Mouse (Mus musculus): ENCODE measurements around the gene Haao.

DNA sequence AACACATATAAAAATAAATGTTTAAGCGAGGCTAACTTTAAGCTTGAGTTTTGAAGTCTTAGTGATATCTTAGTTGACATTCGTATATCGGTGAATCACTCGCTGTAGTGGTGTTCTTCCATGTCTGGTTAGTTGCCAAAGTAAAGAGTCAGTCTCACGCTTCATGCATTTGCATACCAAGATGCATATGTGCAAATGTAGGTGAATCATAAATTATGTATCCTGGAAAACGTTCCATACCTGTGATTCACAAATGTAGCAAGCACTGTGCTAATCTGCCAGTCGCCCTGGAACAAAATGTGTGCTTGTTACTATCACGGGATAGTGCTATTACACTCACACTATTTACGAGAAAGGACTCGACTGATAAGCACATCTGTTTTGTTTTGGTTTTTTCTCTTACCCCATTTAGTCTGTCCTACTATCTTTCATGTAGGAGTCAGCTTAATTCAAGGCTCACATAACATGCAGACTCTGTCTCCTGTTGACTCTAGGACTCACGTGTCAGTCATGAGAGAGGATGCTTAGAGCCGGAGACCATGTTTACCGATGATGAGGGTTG lies 37.3 kb upstream of the Haao start:
- no peak for TF ChIP-seq EP300 (IDR thresholded peaks at IDR 0.05; ENCODE audit: low read depth)
- no peak for TF ChIP-seq CTCF (IDR thresholded peaks at IDR 0.05; ENCODE audit: low read depth)
